Mouse (Mus musculus): Measurements from ENCODE around the gene Slc7a10. TPM values are rescaled to one million over a fixed set of nuclear protein-coding genes. Genes with fewer than 3 reads are reported as not detected.

Slc7a10 gene
- 28.4 and 28.6 TPM in 2 replicates for polyA plus RNA-seq (2012; rRNA removed)

DNA sequence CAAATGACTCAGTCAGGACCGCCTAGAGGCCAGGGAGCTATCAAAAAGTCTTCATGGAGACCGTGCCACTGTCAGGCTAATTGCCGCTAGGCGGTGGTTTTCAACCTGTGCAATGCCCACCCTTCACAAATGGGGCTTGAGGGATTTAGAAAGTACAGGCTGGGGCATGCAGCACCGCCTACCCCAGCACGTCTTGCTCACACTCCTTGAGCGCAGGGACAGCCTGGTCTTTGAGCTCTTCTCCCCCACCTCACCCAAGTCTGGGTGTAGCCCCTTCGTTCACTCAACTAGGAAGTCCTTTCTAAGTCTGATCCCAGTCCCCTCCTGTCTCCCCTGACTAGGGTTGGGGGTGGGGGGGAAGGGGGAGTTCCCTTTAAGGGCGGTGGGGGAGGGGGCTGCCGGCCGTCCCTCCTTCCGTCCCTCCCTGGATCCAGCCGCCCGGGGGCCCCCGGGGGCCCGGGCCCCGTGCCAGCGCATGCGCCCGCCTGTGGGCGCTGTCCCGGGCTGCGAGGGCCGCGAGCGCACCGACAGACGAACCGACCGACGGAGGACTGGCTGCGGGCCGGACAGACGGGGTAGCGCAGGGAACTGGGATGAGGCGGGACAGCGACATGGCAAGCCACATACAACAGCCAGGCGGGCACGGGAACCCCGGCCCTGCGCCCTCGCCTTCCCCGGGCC is at the start of gene Slc7a10:
TSS of gene Slc7a10 (plus strand) at position 497 of the 681 bp plus-strand sequence.

DNA sequence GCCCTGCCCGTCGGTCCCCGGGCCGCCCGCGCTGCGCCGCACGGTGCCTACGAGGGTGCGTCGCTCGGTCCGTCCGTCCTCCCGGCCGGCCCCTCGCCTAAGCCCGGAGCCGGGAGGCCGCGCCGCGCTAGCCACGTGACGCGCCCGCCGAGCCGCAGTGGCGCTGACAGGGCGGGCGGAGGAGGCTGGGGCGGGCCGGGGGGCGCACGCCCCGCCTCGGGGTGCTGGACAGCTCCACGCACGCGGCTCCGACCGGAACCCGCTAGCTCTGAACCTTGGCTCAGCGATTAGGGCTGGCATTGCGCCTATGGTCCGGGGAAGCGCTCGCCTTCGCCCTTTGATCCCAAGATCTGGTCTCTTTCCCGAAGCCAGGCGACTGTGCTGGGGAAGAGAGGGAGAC is 29.0 kb downstream of the Slc7a10 start, which contains the start of gene Lrp3:
TSS of gene Lrp3 (minus strand) at position 274 of the 400 bp plus-strand sequence.

Other genes with a start within 250 kb of the Slc7a10 start
- 4.3 and 4.4 TPM in 2 replicates for gene Cebpg, start 129.8 kb upstream of the Slc7a10 start, polyA plus RNA-seq (2012; rRNA removed)
- gene Cebpa, start 67.1 kb upstream of the Slc7a10 start, polyA plus RNA-seq (2012; rRNA removed) = 224 and 328 TPM in 2 replicates
- 32.4 and 35.4 TPM in 2 replicates for gene Lrp3, start 29.1 kb downstream of the Slc7a10 start, polyA plus RNA-seq (2012; rRNA removed)
- 2.8 and 3.1 TPM in 2 replicates for gene Gpatch1, start 132.1 kb downstream of the Slc7a10 start, polyA plus RNA-seq (2012; rRNA removed)
- gene Rhpn2, start 147.8 kb downstream of the Slc7a10 start, polyA plus RNA-seq (2012; rRNA removed) = 12.7 and 14.5 TPM in 2 replicates
- 3.6 and 4.8 TPM in 2 replicates for gene Faap24, start 210.5 kb downstream of the Slc7a10 start, polyA plus RNA-seq (2012; rRNA removed)
- 14.7 and 17.5 TPM in 2 replicates for gene Cep89, start 210.7 kb downstream of the Slc7a10 start, polyA plus RNA-seq (2012; rRNA removed)